Mouse (Mus musculus) kidney, adult 2 months (tissue): ENCODE measurements around the gene Knop1.

Source experiments
- CTCF ChIP-seq: fragments of 200-500 bp; conservative IDR thresholded peaks from 2 replicates; pipeline ENCODE4 v1.5.1; 2011; ENCODE audit warnings: low read depth, mild to moderate bottlenecking, control low read depth, low read length, moderate library complexity, mixed read lengths; ENCODE audit not compliant: insufficient read depth, insufficient read length
- POLR2A ChIP-seq: fragments of 200-500 bp; IDR thresholded peaks from one replicate; pipeline ENCODE4 v1.6.1; 2011; ENCODE audit warnings: low read depth, low read length, control low read depth

DNA sequence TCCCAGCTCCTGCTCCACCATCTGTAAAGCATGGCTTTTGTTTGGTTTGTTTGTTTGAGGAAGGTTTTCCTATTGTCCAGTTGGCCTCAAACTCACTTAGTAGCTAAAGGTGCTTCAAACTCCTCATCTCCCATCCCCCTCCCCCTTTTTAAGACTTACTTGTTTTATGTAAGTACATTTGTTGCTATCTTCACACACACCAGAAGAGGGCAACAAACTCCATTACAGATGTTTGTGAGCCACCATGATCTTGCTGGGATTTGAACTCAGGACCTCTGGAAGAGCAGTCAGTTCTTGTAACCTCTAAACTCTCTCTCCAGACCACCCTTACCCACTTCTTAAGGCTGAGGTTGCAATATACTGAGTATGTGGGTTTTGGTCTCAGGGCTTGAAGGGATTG, 42.0 kb upstream of the Knop1 start:
- TF ChIP-seq CTCF (no peak), POLR2A (no peak)
